Mouse (Mus musculus): Measurements from ENCODE around the gene Cacfd1. TPM values are rescaled to one million over a fixed set of nuclear protein-coding genes. Genes with fewer than 3 reads are reported as not detected.

Gene Cacfd1
- 37.2 TPM for total RNA-seq (2023)

DNA sequence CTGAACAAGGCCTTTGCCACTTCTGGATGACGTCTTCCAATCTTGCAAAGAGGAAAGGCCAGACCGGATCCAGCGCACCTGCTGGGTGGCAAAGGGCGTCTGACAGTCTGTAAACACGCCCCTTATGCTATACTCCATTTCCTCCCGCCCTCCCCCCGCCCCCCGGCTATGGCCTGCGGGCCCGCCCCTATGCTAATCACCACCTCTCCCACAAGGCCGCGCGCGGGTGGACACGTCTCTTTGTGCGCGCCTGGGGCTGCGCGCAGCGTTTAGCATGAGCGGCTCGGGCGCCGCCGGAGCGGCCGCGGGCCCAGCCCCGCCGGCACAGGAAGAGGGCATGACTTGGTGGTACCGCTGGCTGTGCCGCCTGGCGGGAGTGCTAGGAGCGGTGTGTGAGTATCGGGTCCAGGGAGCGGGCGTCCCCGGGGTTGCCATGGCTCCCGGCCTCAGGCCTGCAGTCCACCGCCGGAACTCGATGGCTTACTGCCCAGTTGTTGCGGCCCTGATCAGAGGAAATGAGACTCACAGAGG is at the start of gene Cacfd1:
TSS of gene Cacfd1 (plus strand) at position 213 of the 531 bp plus-strand sequence.

DNA sequence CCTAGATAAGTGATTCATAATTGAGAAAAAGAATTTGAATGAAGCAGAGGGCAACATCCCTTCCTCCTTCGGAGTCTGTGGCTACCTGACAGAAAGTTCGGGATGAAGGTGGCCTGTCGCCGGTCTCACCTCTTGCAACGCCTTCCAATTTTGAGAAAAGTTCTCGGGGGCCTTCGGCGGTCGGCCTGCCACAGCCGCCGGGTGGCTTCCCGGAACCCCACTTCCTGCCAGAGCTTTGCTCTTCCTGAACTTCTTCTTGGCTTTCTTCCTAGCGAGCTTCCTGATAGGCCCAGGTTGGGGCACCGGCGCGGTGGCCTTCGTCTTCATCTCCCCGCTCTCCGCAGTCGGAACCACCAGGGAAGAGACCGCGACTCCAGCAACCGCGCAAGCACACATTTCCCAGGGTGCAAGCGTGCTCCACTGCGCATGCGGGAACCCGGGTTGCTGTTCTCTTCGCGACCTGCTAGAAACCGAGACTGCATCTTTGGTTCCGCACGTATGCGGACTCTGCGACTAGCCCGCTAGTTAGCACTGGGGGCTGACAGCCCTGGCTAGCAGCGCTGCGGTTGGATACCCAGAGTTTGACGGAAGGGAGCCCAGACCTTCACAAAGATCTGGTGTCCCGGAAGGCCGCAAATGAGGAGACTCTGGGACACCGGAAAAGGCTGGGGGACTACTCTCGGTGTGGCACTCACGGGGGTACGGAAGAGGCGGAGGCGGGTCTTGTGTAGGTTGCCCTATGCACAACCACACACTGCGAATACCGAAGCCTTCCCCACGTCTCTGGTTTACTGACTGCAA is 45.6 kb upstream of the Cacfd1 start, which contains the start of gene Rexo4:
TSS of gene Rexo4 (minus strand) at position 464 of the 801 bp plus-strand sequence.

DNA sequence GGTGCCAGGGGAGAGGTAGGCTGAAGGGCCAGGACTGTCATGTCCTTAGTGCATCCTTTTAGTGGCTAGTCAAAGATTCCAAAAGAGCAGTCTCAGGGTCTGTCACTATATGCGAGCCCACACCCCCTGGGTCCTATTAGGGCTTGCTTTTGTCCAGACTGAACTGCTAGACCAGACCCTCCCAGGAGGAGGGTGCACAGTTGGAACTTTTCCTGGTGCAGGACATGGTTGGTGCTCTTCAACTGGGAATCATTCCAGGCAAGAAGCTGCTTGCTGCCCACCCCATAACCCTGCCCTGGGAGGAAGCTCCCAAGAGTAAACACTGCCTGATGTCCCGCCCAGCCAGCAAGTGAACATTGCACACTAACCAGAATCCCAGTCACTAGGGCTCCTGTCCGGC is 36.6 kb upstream of the Cacfd1 start, which contains the start of gene Adamts13:
TSS of gene Adamts13 (plus strand) at position 301 of the 400 bp plus-strand sequence.

DNA sequence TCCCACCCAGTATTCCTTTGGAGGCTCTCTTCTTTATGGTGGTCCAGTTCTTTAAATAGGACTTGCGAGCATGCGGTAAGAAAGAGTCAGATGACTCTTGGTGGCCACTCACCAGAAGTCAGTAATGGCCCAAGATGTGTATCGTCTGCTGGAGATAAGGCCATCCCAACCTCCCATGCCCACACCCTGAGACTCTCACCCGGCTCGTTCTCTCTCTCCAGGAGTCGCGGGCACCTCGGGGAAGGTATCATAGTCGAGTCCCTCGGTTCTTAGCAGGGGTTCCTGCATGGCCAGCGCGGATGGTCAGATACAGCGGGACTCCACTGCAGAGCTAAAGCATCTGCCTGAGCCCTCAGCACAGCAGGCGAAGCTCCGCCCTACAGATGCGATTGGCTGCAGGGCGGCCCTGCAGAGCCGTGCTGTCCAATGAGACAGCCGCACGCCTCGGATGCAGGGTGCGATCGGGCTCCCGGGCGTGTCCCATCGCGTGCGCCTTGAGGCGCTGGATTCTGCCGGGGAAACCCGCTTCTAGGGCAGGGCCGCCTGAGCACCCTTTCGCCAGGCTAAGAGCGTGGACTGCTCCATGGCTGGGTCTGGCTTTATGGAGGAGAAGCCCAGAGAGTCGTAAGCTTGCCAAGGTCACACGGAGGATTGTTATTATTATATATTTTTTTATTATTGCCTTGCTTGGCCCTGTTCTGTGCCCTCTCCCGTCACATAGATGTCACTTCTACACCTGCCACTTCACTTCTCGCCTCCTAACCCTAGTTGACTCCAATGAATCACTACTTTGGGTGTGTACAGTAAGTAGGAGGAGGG is 18.1 kb downstream of the Cacfd1 start, which contains the start of gene Slc2a6:
TSS of gene Slc2a6 (minus strand) at position 381 of the 819 bp plus-strand sequence.

Other genes with a start within 250 kb of the Cacfd1 start
- gene Abo, start 144.9 kb upstream of the Cacfd1 start, total RNA-seq (2023): not detected
- gene Surf6, start 107.0 kb upstream of the Cacfd1 start, total RNA-seq (2023): 59.3 TPM
- 20.6 TPM for gene Med22, start 99.2 kb upstream of the Cacfd1 start, total RNA-seq (2023)
- 873 TPM for gene Rpl7a, start 99.2 kb upstream of the Cacfd1 start, total RNA-seq (2023)
- gene Surf2, start 93.6 kb upstream of the Cacfd1 start, total RNA-seq (2023): 42.9 TPM
- 67.4 TPM for gene Surf1, start 93.4 kb upstream of the Cacfd1 start, total RNA-seq (2023)
- 75.3 TPM for gene Surf4, start 76.0 kb upstream of the Cacfd1 start, total RNA-seq (2023)
- gene Stkld1, start 75.9 kb upstream of the Cacfd1 start, total RNA-seq (2023): not detected
- gene Rexo4, start 45.5 kb upstream of the Cacfd1 start, total RNA-seq (2023): 72.2 TPM
- not detected for gene Adamts13, start 36.5 kb upstream of the Cacfd1 start, total RNA-seq (2023)
- gene Slc2a6, start 18.1 kb downstream of the Cacfd1 start, total RNA-seq (2023): 1.6 TPM
- gene Mymk, start 62.3 kb downstream of the Cacfd1 start, total RNA-seq (2023): not detected
- gene Adamtsl2, start 69.5 kb downstream of the Cacfd1 start, total RNA-seq (2023): 0.59 TPM
- gene Fam163b, start 132.6 kb downstream of the Cacfd1 start, total RNA-seq (2023): 0.18 TPM
- gene Dbh, start 155.3 kb downstream of the Cacfd1 start, total RNA-seq (2023): not detected
- 1.6 TPM for gene Sardh, start 238.4 kb downstream of the Cacfd1 start, total RNA-seq (2023)

Data from CD4-positive naive resting alpha-beta T cell, adult 57 days (primary cell).